Mouse (Mus musculus): Measurements from ENCODE around the gene Nae1.

GRCm38 (mm10) chr8:104479091-104479490 lies 55.3 kb downstream of the Nae1 start:
- TF ChIP-seq CTCF (conservative IDR thresholded peaks at IDR 0.05; ENCODE audit: low read length): no peak
- no peak for TF ChIP-seq POU5F1 (IDR thresholded peaks at IDR 0.05; ENCODE audit: borderline replicate concordance, low read length)

Measured in E14TG2a.4 (cell line).